Mouse (Mus musculus): Measurements from ENCODE around the gene Tspan33.
"Not testable (repeated sequence)": the region's sequence is repeated elsewhere in the genome, so short reads cannot be mapped to it uniquely, and the experiment has no call there.

Tspan33 gene

GRCm38 (mm10) chr6:29693953-29694352 is at the start of gene Tspan33:
Gene Tspan33 (plus strand): TSS chr6:29694222.
- in situ Hi-C loops (cut with MboI; ENCODE audit: unreplicated experiment in 2 of 2): no loop called here

- in situ Hi-C loops (cut with MboI; ENCODE audit: unreplicated experiment in 2 of 2): loop anchor here (5.0 to 10.0 kb wide), 3 partner anchors 145 to 482 kb away; partner anchors contain the start of genes Rbm28 (in 2 of the 2) and Kcp (in 1 of the 2)
These were observed 44.4 kb upstream of the Tspan33 start for GRCm38 (mm10) chr6:29649494-29650169.

GRCm38 (mm10) chr6:29650170-29650549 is 43.9 kb upstream of the Tspan33 start:
- in situ Hi-C loops (cut with MboI; ENCODE audit: unreplicated experiment in 2 of 2): loop anchor here (5.0 kb wide), 2 partner anchors 203 to 483 kb away; partner anchors contain the start of gene Rbm28 (in 1 of the 2)

- in situ Hi-C loops (cut with MboI; ENCODE audit: unreplicated experiment in 2 of 2): loop anchor here (5.0 kb wide), 2 partner anchors 206 to 486 kb away; partner anchors contain the start of gene Rbm28 (in 1 of the 2)
These were observed 40.8 kb upstream of the Tspan33 start for GRCm38 (mm10) chr6:29653271-29653670.

GRCm38 (mm10) chr6:29658626-29659475 is 35.2 kb upstream of the Tspan33 start:
- in situ Hi-C loops (cut with MboI; ENCODE audit: unreplicated experiment in 2 of 2): no loop called here

GRCm38 (mm10) chr6:29659964-29660363 is 34.1 kb upstream of the Tspan33 start:
- in situ Hi-C loops (cut with MboI; ENCODE audit: unreplicated experiment in 2 of 2): no loop called here

- in situ Hi-C loops (cut with MboI; ENCODE audit: unreplicated experiment in 2 of 2): no loop called here
These were observed 33.2 kb upstream of the Tspan33 start for GRCm38 (mm10) chr6:29660662-29661307.

- in situ Hi-C loops (cut with MboI; ENCODE audit: unreplicated experiment in 2 of 2): no loop called here
These were observed 26.8 kb upstream of the Tspan33 start for GRCm38 (mm10) chr6:29667266-29667665.

- in situ Hi-C loops (cut with MboI; ENCODE audit: unreplicated experiment in 2 of 2): no loop called here
These were observed 22.3 kb upstream of the Tspan33 start for GRCm38 (mm10) chr6:29671741-29672140.

- in situ Hi-C loops (cut with MboI; ENCODE audit: unreplicated experiment in 2 of 2): no loop called here
These were observed 21.2 kb upstream of the Tspan33 start for GRCm38 (mm10) chr6:29672563-29673411.

- in situ Hi-C loops (cut with MboI; ENCODE audit: unreplicated experiment in 2 of 2): no loop called here
These were observed 20.3 kb upstream of the Tspan33 start for GRCm38 (mm10) chr6:29673739-29674138.

- in situ Hi-C loops (cut with MboI; ENCODE audit: unreplicated experiment in 2 of 2): not testable (repeated sequence)
These were observed 14.0 kb upstream of the Tspan33 start for GRCm38 (mm10) chr6:29679947-29680550.

GRCm38 (mm10) chr6:29681853-29682252 is 12.2 kb upstream of the Tspan33 start:
- in situ Hi-C loops (cut with MboI; ENCODE audit: unreplicated experiment in 2 of 2): no loop called here

- in situ Hi-C loops (cut with MboI; ENCODE audit: unreplicated experiment in 2 of 2): no loop called here
These were observed 9.3 kb upstream of the Tspan33 start for GRCm38 (mm10) chr6:29684686-29685085.

GRCm38 (mm10) chr6:29685952-29686351 is 8.1 kb upstream of the Tspan33 start:
- in situ Hi-C loops (cut with MboI; ENCODE audit: unreplicated experiment in 2 of 2): no loop called here

- in situ Hi-C loops (cut with MboI; ENCODE audit: unreplicated experiment in 2 of 2): no loop called here
These were observed 4.6 kb upstream of the Tspan33 start for GRCm38 (mm10) chr6:29689458-29689857.

GRCm38 (mm10) chr6:29694375-29695289 is 610 bp downstream of the Tspan33 start:
- in situ Hi-C loops (cut with MboI; ENCODE audit: unreplicated experiment in 2 of 2): no loop called here

- in situ Hi-C loops (cut with MboI; ENCODE audit: unreplicated experiment in 2 of 2): no loop called here
These were observed 1.3 kb downstream of the Tspan33 start for GRCm38 (mm10) chr6:29695290-29695674.

GRCm38 (mm10) chr6:29695975-29696374 is 2.0 kb downstream of the Tspan33 start:
- in situ Hi-C loops (cut with MboI; ENCODE audit: unreplicated experiment in 2 of 2): no loop called here

Measured in v-Abl transformed pro-B cells (cell line).